Mouse (Mus musculus): ENCODE measurements around the gene Tmco1. TPM values are rescaled to one million over a fixed set of nuclear protein-coding genes. Genes with fewer than 3 reads are reported as not detected.

The Tmco1 gene
- polyA plus RNA-seq, 1 experiment from 2014 or later = 69.8 TPM

GRCm38 (mm10) chr1:167285356-167285755 is 22.8 kb upstream of the Tmco1 start:
- WGBS = under 1% methylated on average over 8 of the region's 8 CpGs
- Histone ChIP-seq H3K4me1 (replicated peaks) (peaks cover 31% of the 10 kb centered on the region), H3K27me3 (no peaks in the 10 kb centered on the region), H3K4me3 (peak overlapping the region; percentile 90), H3K9ac (peak overlapping the region; percentile 88), H3K36me3 (no peaks in the 10 kb centered on the region), H3K4me2 (peak overlapping the region; percentile 86), H3K9me3 (no peaks in the 10 kb centered on the region), H3K27ac (replicated peaks) (peak overlapping the region; percentile 97)
- 0 out of 2 replicates have a peak, but pooled peaks have one; percentile 1 for ATAC-seq (ENCODE audit: low FRiP score, low read depth)

GRCm38 (mm10) chr1:167287156-167287555 is 21.0 kb upstream of the Tmco1 start:
- no peaks in the 10 kb centered on the region for H3K36me3 ChIP-seq
- H3K27ac ChIP-seq (replicated peaks) = no peak overlapping the region
- H3K4me2 ChIP-seq = no peak overlapping the region
- no peak overlapping the region for H3K9ac ChIP-seq
- H3K9me3 ChIP-seq = no peaks in the 10 kb centered on the region
- no peak overlapping the region for H3K4me3 ChIP-seq
- no peak for ATAC-seq (ENCODE audit: low FRiP score, low read depth)
- no peaks in the 10 kb centered on the region for H3K27me3 ChIP-seq
- 89% methylated on average over 5 of the region's 5 CpGs for WGBS
- peaks cover 25% of the 10 kb centered on the region for H3K4me1 ChIP-seq (replicated peaks)

DNA sequence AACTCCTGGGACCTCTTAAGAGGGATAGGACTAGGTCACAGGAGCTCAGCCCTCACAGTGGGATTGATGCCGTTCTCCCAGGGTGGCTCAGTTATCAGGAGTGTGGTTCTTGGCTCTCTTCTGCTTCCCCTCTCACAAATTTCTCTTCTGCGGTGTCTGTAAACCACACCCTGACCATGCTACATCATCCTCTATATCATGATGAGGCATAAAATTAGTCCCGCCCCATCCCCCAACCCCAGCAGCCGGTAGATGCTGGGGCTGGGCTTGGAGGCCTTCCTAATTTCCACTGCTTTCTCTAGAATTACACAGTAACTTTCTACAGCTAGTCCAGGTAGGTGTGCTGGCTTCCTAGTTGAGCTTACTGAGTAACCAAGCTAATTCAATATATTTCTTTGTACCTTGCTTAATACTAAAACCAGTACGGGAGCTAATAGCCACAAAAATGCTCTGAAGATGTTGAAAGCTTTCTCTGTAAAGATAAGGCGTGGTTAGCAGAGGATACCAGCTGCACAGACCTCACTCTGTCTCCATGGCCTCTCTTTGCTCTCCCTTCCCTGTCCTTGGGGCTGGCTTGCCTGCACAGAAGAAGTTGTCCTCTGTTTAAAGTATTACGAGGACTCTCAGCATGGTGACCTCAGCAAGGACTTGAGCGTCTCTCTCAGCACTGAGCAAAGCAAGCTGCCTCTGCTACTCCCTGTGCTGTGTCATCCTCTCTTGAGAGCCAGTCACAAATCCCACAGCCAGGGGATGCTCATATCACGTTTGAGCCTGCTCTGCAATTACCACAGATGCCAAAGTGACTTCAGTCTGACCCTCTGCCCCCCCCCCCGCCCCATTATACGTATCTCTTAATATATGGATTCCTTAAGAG is 19.3 kb upstream of the Tmco1 start:
- no peaks in the 10 kb centered on the region for H3K27me3 ChIP-seq
- no peak overlapping the region for H3K4me2 ChIP-seq
- ATAC-seq (ENCODE audit: low FRiP score, low read depth) = no peak
- no peaks in the 10 kb centered on the region for H3K9me3 ChIP-seq
- H3K4me1 ChIP-seq (replicated peaks) = peaks cover 13% of the 10 kb centered on the region
- H3K4me3 ChIP-seq = no peak overlapping the region
- no peaks in the 10 kb centered on the region for H3K36me3 ChIP-seq
- no peak overlapping the region for H3K27ac ChIP-seq (replicated peaks)
- 44% methylated on average over 11 of the region's 11 CpGs for WGBS
- no peak overlapping the region for H3K9ac ChIP-seq

DNA sequence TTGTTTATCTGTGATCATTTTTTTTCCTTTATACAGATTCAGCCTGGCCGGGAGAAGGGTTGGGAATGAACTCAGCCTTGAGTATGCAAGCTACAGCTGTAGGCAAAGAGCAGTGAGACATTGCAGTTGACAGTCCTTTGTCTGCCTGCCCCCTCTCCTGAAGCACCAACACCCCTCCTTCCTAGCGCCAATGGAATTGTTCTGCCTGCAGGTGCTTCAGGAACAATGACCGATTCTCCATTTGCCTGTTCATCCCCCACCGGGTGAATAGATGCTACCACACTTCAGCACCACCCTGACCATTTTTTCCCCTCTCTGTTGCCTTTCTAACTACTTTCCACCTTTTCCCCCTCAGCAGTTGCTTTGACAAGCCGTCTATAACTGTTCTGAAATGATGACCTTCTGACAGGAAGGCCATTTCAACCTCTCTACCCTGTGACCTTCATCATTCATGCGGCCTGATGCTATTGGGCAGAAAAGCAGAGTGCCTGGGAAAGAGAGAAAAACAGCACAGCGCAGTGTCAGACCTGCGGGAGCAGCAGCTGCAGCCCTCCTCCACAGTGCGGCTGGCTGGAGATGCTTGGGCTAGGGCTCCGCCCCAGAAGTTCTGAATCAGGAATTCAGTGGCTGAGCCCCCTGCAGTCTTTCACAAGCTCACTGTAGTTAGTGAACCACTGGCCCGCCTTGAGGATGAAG is 18.5 kb upstream of the Tmco1 start:
- H3K4me1 ChIP-seq (replicated peaks) = peaks cover 13% of the 10 kb centered on the region
- H3K9me3 ChIP-seq = no peaks in the 10 kb centered on the region
- no peak overlapping the region for H3K4me3 ChIP-seq
- no peak overlapping the region for H3K27ac ChIP-seq (replicated peaks)
- 5% methylated on average over 11 of the region's 11 CpGs for WGBS
- ATAC-seq (ENCODE audit: low FRiP score, low read depth) = no peak
- H3K4me2 ChIP-seq = peak overlapping the region; percentile 7; the same call in 1 of the 2 replicates
- no peaks in the 10 kb centered on the region for H3K36me3 ChIP-seq
- no peak overlapping the region for H3K9ac ChIP-seq
- no peaks in the 10 kb centered on the region for H3K27me3 ChIP-seq

GRCm38 (mm10) chr1:167290263-167290592 is 17.9 kb upstream of the Tmco1 start:
- H3K27ac ChIP-seq (replicated peaks) = no peak overlapping the region
- H3K4me3 ChIP-seq = no peak overlapping the region
- H3K27me3 ChIP-seq = no peaks in the 10 kb centered on the region
- ATAC-seq (ENCODE audit: low FRiP score, low read depth) = no peak
- H3K9me3 ChIP-seq = no peaks in the 10 kb centered on the region
- WGBS = 29% methylated on average over 6 of the region's 6 CpGs
- no peak overlapping the region for H3K9ac ChIP-seq
- no peaks in the 10 kb centered on the region for H3K36me3 ChIP-seq
- peak overlapping the region; percentile 7; the same call in 1 of the 2 replicates for H3K4me2 ChIP-seq
- peaks cover 12% of the 10 kb centered on the region for H3K4me1 ChIP-seq (replicated peaks)

DNA sequence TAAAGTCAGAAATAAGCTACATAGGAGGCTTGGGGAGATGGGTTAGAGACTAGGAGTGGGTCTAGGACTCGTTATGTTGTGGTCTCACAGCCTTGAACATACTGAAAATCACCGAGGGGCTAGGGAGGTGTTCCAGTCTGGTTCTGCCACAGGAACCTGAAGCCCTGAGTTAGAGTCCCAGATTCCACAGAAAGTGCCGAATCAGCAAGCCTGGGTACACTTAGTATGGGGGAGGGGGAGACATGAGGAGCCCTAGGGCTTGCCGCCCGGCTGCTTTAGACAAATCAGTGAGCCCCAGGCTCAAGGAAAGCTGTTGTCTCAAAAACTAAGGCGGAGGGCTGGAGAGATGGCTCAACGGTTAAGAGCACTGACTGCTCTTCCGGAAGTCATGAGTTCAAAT is 16.6 kb upstream of the Tmco1 start:
- H3K4me2 ChIP-seq = no peak overlapping the region
- H3K9me3 ChIP-seq = no peaks in the 10 kb centered on the region
- peaks cover 5% of the 10 kb centered on the region; the same call in 1 of the 2 replicates for H3K4me1 ChIP-seq (replicated peaks)
- no peak overlapping the region for H3K27ac ChIP-seq (replicated peaks)
- H3K36me3 ChIP-seq = no peaks in the 10 kb centered on the region
- 82% methylated on average over 8 of the region's 8 CpGs for WGBS
- H3K9ac ChIP-seq = no peak overlapping the region
- no peaks in the 10 kb centered on the region for H3K27me3 ChIP-seq
- ATAC-seq (ENCODE audit: low FRiP score, low read depth) = no peak
- H3K4me3 ChIP-seq = no peak overlapping the region

DNA sequence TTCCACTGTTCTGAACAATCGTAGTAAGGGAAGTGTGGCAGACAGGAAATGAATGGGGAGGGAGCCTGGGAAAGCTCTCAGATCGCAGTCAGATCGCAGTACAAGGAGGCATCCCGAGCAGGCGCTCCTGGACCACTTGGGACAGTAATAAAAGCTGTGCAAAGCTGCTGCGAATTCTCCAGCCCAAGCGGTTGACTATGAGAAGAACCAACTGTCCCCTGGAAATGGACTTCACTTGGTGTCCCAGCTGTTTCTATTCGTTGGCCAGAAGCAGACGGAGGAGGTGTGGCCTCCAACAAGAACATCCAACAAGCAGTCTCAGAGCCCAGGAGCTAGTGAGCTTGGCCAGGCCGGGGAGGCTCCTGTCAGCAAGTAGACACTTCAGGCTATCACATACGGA is 15.7 kb upstream of the Tmco1 start:
- WGBS = 63% methylated on average over 11 of the region's 11 CpGs
- Histone ChIP-seq H3K9me3 (no peaks in the 10 kb centered on the region), H3K4me3 (no peak overlapping the region), H3K36me3 (no peaks in the 10 kb centered on the region), H3K4me2 (no peak overlapping the region), H3K9ac (no peak overlapping the region), H3K4me1 (replicated peaks) (peaks cover 5% of the 10 kb centered on the region; the same call in 1 of the 2 replicates), H3K27me3 (no peaks in the 10 kb centered on the region), H3K27ac (replicated peaks) (no peak overlapping the region)
- no peak for ATAC-seq (ENCODE audit: low FRiP score, low read depth)

- WGBS = 55% methylated on average over 13 of the region's 13 CpGs
- ATAC-seq (ENCODE audit: low FRiP score, low read depth) = no peak
- Histone ChIP-seq H3K27ac (replicated peaks) (no peak overlapping the region), H3K4me3 (no peak overlapping the region), H3K36me3 (no peaks in the 10 kb centered on the region), H3K4me1 (replicated peaks) (no peaks in the 10 kb centered on the region), H3K9me3 (no peaks in the 10 kb centered on the region), H3K9ac (no peak overlapping the region), H3K4me2 (no peak overlapping the region), H3K27me3 (no peaks in the 10 kb centered on the region)
These were observed 12.3 kb upstream of the Tmco1 start for GRCm38 (mm10) chr1:167295679-167296402.

- no peaks in the 10 kb centered on the region for H3K9me3 ChIP-seq
- H3K27ac ChIP-seq (replicated peaks) = no peak overlapping the region
- no peak overlapping the region for H3K9ac ChIP-seq
- no peaks in the 10 kb centered on the region for H3K27me3 ChIP-seq
- no peak overlapping the region for H3K4me2 ChIP-seq
- no peaks in the 10 kb centered on the region for H3K4me1 ChIP-seq (replicated peaks)
- no peaks in the 10 kb centered on the region for H3K36me3 ChIP-seq
- WGBS = 78% methylated on average over 2 of the region's 2 CpGs
- ATAC-seq (ENCODE audit: low FRiP score, low read depth) = no peak
- no peak overlapping the region for H3K4me3 ChIP-seq
These were observed 8.1 kb upstream of the Tmco1 start for GRCm38 (mm10) chr1:167300122-167300521.

GRCm38 (mm10) chr1:167305501-167306137 is 2.6 kb upstream of the Tmco1 start:
- Histone ChIP-seq H3K9ac (no peak overlapping the region), H3K36me3 (no peaks in the 10 kb centered on the region), H3K27me3 (no peaks in the 10 kb centered on the region), H3K4me1 (replicated peaks) (peaks cover 11% of the 10 kb centered on the region), H3K9me3 (no peaks in the 10 kb centered on the region), H3K27ac (replicated peaks) (no peak overlapping the region), H3K4me3 (no peak overlapping the region), H3K4me2 (no peak overlapping the region)
- WGBS = 69% methylated on average over 7 of the region's 7 CpGs
- ATAC-seq (ENCODE audit: low FRiP score, low read depth) = no peak

DNA sequence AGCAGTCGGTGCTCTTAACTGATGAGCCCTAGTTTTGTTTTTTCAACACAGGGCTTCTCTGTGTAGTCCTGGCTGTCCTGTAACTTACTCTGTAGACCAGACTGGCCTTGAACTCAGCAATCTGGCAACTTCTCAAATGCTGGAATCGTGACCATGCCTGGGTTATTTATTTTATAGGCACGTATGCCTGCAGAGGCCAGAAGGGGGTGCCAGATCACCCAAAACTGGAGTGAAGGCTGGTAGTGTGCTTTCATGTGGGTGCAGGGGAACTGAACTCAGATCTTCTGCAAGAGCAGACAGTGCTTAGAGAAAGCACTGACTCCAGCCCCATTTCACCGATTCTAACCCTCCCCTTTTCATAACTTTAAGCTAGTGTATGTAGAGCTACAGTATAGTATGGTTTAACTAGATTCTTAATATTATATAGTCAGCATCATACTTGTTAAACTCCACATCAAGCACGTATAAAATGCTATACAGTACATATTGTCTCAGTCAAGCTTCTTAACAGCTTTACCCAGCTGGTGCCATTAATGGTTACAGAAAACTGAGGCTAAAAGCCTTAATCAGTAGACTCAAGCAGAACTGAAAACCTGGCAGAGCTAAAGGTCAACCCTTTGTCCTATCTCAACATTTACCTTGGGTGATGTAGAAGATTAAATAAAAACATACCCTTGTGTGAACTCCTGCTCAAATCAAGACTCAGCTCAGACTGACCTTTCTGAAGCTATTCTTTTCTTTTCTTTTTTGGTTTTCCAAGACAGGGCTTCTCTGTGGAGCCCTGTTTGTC is 1.5 kb upstream of the Tmco1 start:
- 64% methylated on average over 5 of the region's 5 CpGs for WGBS
- ATAC-seq (ENCODE audit: low FRiP score, low read depth) = no peak
- H3K36me3 ChIP-seq = no peaks in the 10 kb centered on the region
- no peak overlapping the region for H3K27ac ChIP-seq (replicated peaks)
- no peak overlapping the region for H3K9ac ChIP-seq
- H3K27me3 ChIP-seq = no peaks in the 10 kb centered on the region
- H3K4me1 ChIP-seq (replicated peaks) = peaks cover 11% of the 10 kb centered on the region
- H3K4me2 ChIP-seq = no peak overlapping the region
- no peak overlapping the region for H3K4me3 ChIP-seq
- H3K9me3 ChIP-seq = no peaks in the 10 kb centered on the region

Data from hindbrain, embryonic 15.5 days (tissue).